In genomic region chr11:67757373-67758167, GRCm38 (mm10) we compare ENCODE assay signal across 13 mouse cellular contexts. TPM values are rescaled to one million over a fixed set of nuclear protein-coding genes. Genes with fewer than 3 reads are reported as not detected.
DNase-seq lines count a peak whose midpoint lies in the region; ATAC-seq and TF ChIP-seq lines count a peak whose summit lies in the region.
"Had no signal": no experiment of that assay in that cellular context is flagged by ENCODE, and none has a peak within 500 bp of the region (broad histone marks: within the 10 kb centered on the region; RNA-seq: fewer than 3 reads in every experiment).

No protein-coding gene starts in this region.

- H3K27ac ChIP-seq in heart, adult 2 months: no peak overlapping the region
- H3K27ac ChIP-seq: lung, embryonic 15.5 days had no signal

- intact Hi-C loops in heart, adult 2 months (cut with DNase I): loop anchor here (2.0 kb wide), 1 partner anchor 51 kb away; no protein-coding TSS in a partner anchor
- intact Hi-C loops in heart, postnatal 36 days (cut with DNase I): loop anchor here (2.0 kb wide), 1 partner anchor 49 kb away; no protein-coding TSS in a partner anchor

- WGBS in heart, adult 2 months: 59% methylated on average over 15 of the region's 15 CpGs

- TF ChIP-seq CTCF in heart, adult 2 months (IDR thresholded peaks at IDR 0.05): peak; percentile 75

- 0 out of 2 replicates have a peak, but pooled peaks have one; percentile 46 for TF ChIP-seq EP300 in heart, adult 2 months (IDR thresholded peaks at IDR 0.05; ENCODE audit: insufficient read depth, low read depth, low read length)

- no peak for TF ChIP-seq POLR2A in heart, adult 2 months (IDR thresholded peaks at IDR 0.05; ENCODE audit: insufficient read depth, low read depth, low read length)

- H3K9ac ChIP-seq in heart, adult 2 months (ENCODE audit: low read depth, low read length): no peak overlapping the region
- H3K9ac ChIP-seq: lung, embryonic 15.5 days had no signal

- no peak for ATAC-seq in CD4-positive, CD25-positive, alpha-beta regulatory T cell, adult 4 months
- ATAC-seq: forebrain, embryonic 16.5 days had no signal

- DNase-seq in heart, adult 2 months: peak in 1 of 2 experiments; percentile 9
- DNase-seq in heart, adult 11 months: no peak
- DNase-seq in lung, postnatal 10 days: peak; percentile 31
- no peak for DNase-seq in lung, adult 18-20 months
- peak; percentile 14 for DNase-seq in NIH3T3 (ENCODE audit: low read depth)
- peak; percentile 10 to 24 for DNase-seq in heart, postnatal 36 days
- no peak for DNase-seq in layer of hippocampus, adult 9-10 months (ENCODE audit: low spot score)
- DNase-seq: layer of hippocampus, postnatal 36 days had no signal

- H3K4me3 ChIP-seq in heart, adult 2 months: no peak overlapping the region
- H3K4me3 ChIP-seq: lung, embryonic 15.5 days had no signal

- no peaks in the 10 kb centered on the region for H3K27me3 ChIP-seq in heart, adult 2 months (ENCODE audit: control insufficient read depth, insufficient read depth, low read length)
- H3K27me3 ChIP-seq: lung, embryonic 15.5 days had no signal

- H3K4me1 ChIP-seq in heart, adult 2 months (ENCODE audit: control insufficient read depth, insufficient read depth, low read length): no peaks in the 10 kb centered on the region
- H3K4me1 ChIP-seq: lung, embryonic 15.5 days had no signal

- H3K79me2 ChIP-seq in heart, adult 2 months (replicated peaks; ENCODE audit: control insufficient read depth, insufficient read depth, low read length): no peaks in the 10 kb centered on the region

- H3K36me3 ChIP-seq in heart, adult 2 months (ENCODE audit: control insufficient read depth, insufficient read depth, low read length): no peaks in the 10 kb centered on the region
- H3K36me3 ChIP-seq: lung, embryonic 15.5 days had no signal

RNA-seq across cellular contexts. Expression of gene Glp2r, which starts 13.4 kb away (rescaled TPM):
- not detected for total RNA-seq in heart, adult 2 months (2021)
- not detected in 2 replicates for polyA plus RNA-seq in heart, adult 2 months (2012; rRNA removed)
- total RNA-seq in heart, postnatal 36 days (2021): not detected
- polyA plus RNA-seq in CD4-positive, CD25-positive, alpha-beta regulatory T cell, adult 4 months (2017; shearing (Covaris generic)): not detected
- polyA plus RNA-seq: hindbrain, embryonic 11.5 days had no signal

RNA-seq across cellular contexts. Expression of gene Gsg1l2, which starts 16.8 kb away (rescaled TPM):
- not detected for total RNA-seq in heart, adult 2 months (2021)
- not detected in 2 replicates for polyA plus RNA-seq in heart, adult 2 months (2012; rRNA removed)
- not detected for total RNA-seq in heart, postnatal 36 days (2021)
- not detected for polyA plus RNA-seq in CD4-positive, CD25-positive, alpha-beta regulatory T cell, adult 4 months (2017; shearing (Covaris generic))
- total RNA-seq: layer of hippocampus, postnatal 36 days had no signal
- polyA plus RNA-seq: forebrain, embryonic 16.5 days; hindbrain, embryonic 11.5 days; lung, embryonic 15.5 days had no signal

RNA-seq across cellular contexts. Expression of gene Dhrs7c, which starts 40.4 kb away (rescaled TPM):
- total RNA-seq in heart, adult 2 months (2021): 100 to 1,000 TPM; 178 to 217 TPM
- 214 and 333 TPM in 2 replicates for polyA plus RNA-seq in heart, adult 2 months (2012; rRNA removed)
- 100 to 1,000 TPM; 208 to 239 TPM for total RNA-seq in heart, postnatal 36 days (2021)
- polyA plus RNA-seq in CD4-positive, CD25-positive, alpha-beta regulatory T cell, adult 4 months (2017; shearing (Covaris generic)): not detected
- total RNA-seq: layer of hippocampus, postnatal 36 days had no signal
- polyA plus RNA-seq: forebrain, embryonic 16.5 days; hindbrain, embryonic 11.5 days; small intestine, adult 2 months had no signal

Comparison
In these comparisons a context has a peak if more than half of its experiments do, and no peak if none do; other contexts are left out.
1. DNase-seq: peak in lung, postnatal 10 days (single experiment), NIH3T3 (single experiment) and heart, postnatal 36 days (2 of 2); none in heart, adult 11 months (single experiment), lung, adult 18-20 months (0 of 2) and layer of hippocampus, adult 9-10 months (single experiment).